Mouse (Mus musculus): ENCODE measurements around the gene Grwd1.

DNA sequence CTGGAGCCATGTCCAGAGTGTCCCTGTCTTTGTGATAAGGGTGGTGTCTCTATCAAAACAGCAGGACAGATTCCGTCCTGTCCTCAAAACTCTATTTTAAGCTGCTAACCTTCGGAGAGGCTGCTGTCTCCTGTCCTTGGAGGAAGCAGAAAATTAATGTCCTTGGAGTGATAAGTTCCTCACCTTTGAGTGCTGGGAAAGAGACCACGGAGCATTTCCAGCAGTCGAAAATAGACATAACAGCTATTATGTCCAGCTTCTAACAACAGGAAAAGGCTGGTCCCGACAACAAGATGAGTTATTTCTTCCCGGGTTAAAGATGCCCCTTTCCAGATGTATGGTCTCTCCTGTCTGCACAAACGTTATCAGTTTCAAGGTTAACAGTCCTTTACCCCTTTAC lies 55.5 kb downstream of the Grwd1 start:
- TF ChIP-seq EP300 (IDR thresholded peaks at IDR 0.05; ENCODE audit: low read depth) (no peak), CTCF (IDR thresholded peaks at IDR 0.05; ENCODE audit: low read depth) (no peak)
